Mouse (Mus musculus): ENCODE results near the gene Tmem86a.

- TF ChIP-seq POLR2A (IDR thresholded peaks at IDR 0.05; ENCODE audit: low read depth, low read length) (no peak), CTCF (IDR thresholded peaks at IDR 0.05; ENCODE audit: extremely low read depth, insufficient read depth, insufficient read length, insufficient replicate concordance) (no peak)
Observed at GRCm38 (mm10) chr7:47050766-47051165, 365 bp downstream of the Tmem86a start.

All from spleen, adult 2 months (tissue).